Mouse (Mus musculus) cerebellum, postnatal 14 days (tissue): ENCODE measurements around the gene Alkbh7.

Source experiments
- DNase-seq, 2 experiments: peaks; one replicate each; pipeline ENCODE4 v3.0.0; 2021; ENCODE audit warnings: mixed read lengths in 2 of 2

Gene Alkbh7

DNA sequence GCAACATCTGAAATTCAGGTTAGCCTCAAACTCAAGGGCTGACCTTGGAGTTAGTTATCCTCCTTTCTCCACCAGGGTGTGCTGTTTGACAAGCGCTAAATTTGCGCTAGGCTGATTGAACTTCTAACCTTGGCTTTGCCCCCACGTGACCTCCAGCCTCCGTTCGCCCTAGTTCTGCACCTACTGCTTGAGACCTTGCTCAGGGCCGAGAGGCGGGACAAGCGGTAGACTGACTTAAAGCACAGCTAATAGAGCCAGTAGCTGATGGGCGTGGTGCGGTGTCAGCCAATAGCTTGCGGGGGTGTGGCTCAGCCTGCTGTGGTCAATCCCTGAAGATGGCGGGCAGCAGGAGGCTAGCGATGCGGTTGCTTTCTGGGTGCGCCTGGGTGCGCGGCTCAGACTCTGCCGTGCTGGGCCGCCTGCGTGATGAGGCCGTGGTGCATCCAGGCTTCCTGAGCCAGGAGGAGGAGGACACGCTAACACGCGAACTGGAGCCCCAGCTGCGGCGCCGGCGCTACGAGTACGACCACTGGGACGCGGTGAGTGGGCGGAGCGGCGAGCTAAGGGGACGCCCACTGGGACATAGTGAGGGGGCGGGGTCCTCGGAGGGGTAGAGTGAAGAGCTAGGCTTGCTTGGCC, at the start of gene Alkbh7:
Alkbh7 (plus strand) TSS at position 311 of the 639 bp plus-strand sequence.
- DNase-seq: peak; percentile 93

DNA sequence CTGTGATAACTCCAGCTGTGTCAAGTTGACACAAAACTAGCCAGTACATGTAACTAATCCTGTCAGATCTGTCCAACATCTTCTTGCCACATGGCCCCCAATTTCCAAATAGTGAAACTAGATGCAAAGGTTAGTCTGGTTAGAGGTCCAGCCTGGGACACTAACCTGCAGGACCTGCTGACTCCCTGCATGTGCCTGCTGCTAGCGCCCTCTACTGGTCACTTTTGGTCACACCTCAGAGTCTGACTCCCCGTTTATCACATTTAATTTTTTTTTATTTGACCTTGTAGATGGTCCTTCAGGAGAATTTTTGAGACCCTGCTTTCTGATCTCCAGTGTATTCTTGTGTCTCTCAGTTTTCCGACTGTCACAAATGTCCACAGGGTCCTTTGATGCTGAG, 46.2 kb upstream of the Alkbh7 start:
- DNase-seq: peak; percentile 60 to 69

DNA sequence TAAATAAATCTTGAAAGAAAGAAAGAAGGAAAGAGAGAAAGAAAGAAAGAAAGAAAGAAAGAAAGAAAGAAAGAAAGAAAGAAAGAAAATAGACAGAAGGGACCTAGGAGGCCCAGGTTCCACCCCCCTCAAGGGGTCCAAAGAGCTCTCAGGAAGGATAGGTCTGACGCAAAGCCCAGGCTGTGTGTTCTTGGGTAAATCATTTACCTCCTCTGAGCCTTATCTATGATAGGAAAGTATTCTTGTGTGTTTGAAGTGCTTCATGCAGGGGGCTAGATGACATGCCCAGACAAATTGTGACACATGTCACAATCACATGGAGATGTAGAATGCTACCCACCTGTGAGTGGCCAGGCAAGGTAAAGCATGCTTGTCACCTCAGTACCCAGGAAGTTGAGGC, 44.5 kb upstream of the Alkbh7 start:
- no peak for DNase-seq

DNA sequence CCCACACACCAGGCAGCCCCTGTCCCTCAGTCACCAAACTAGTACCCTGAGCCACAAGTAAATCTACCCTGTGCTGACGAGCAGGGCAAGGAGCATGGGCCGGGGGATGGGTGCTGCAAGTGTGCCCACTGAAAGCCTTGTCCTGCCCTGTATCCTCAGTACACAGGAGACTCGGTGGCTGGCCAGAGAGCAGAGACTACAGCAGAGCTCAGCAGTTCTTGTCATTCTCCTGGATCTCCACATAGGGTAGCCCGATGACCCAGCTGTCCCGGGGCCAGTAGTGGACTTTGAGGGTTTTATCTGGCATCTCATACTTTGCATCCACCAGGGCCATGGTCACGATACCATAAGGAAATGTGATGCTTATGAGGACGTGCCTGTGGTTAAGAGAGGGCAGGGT, 42.3 kb upstream of the Alkbh7 start:
- DNase-seq: no peak

DNA sequence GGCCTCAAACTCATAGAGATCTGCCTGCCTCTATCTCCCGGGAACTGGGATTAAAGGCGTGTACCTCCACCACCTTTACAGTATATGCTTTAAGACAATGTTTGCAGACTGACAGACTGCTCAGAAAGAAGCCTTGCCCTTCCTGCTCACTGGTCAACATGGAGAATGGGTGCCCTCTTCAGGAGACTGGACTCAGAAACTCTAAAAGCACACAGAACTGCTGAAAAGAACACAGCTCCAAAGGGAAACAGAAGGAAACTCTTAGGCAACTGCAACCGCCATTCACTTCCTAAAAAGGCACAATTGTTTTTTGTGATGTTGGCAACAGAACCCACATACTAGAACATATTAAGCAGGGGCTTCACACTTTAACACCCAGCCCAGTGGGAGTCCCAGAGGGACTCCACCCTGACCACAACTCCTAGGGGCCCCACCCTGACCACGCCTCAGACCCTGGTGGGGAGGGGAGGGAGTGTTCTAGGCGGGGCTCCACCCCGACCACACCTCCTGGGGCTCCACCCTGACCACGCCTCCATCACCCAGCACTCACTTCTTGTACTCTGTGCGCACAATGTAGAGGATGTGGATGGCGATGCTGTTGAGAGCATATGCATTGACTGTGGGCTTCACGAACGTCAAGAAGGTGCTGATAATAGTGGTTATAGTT, 39.2 kb upstream of the Alkbh7 start:
- no peak for DNase-seq

DNA sequence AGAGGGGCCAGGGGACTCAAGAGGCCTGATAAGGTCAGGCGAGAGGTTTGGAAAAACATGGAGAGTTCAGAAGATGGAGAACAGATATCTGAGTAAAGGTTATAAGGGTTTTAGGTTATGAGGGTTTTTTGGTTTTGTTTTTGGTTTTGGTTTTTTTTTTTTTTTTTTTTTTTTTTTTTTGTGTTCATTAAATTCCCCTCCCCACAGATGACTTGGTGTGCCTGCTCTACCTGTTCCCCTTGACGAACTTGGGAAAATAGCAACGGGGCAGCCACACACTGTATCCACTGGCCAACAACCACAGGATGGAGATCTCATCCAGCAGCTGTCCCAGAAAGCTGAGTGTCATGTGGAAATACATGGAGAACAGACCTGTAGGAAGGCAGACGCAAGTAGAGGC, 38.5 kb upstream of the Alkbh7 start:
- DNase-seq: no peak

DNA sequence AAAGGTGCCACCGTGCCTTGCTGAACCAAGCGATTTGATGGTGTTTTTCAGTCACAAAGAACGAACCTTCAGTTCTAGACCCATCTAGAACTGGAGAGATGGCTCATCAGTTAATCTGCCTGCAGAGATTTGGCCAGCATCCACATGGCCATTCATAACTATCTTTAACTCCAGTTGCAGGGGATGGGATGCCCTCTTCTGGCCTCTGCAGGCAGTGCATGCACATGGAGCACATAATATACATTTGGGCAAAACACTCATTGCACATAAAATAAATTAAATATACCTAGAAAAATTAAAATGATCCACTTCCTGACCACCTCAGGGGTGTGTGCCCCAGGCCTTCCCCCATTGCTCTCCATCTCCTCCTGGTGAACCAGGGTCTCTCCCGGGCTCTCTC, 35.3 kb upstream of the Alkbh7 start:
- DNase-seq: no peak

DNA sequence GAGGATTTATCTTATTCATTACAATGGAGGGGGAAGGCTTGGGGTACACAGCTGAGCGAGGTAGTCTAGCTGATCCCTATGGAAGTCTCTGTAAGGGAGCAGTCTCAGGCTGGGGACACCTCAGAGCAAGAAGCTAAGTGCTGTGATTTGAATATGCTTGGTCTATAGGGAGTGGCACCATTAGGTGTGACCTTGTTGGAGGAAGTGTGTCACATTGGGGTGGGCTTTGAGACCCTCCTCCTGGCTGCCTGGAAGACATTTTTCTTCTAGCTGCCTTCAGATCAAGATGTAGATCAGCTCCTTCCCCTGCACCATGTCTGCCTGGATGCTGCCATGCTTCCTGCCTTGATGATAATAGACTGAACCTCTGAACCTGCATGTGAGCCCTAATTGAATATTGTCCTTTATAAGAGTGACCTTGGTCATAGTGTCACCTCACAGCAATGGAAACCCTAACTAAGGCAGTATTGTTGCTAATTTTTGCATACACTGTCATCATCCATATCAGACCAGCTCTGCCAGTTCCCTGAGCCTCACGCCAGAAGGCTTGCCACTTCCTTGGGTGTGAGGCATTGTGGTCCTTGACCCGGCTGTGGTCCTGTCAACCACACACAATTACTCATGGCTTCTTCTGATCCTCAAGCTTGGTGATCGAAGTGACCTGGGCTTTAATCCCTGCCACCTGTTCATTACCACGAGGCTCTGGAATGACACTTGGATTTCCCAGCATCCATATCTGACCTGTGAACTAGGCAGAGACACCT, 34.3 kb upstream of the Alkbh7 start:
- DNase-seq: no peak

DNA sequence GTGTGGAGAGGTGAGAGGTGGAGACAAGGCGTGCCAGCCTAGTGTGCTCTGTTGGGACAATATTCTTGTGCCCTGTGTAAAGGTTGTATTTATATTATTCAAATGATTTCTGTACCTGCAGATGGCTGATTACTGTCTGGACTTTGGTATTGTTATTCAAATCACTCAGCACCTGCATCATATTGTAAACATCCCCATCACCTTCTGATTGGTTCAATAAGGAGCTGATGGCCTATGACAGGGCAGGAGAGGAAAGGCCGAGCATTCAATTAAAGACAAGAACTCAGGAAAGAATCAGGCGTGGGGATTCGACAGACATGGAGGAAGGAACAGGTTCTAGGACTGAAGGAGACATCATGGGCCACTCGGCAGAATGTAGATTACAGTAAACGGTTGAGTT, 33.5 kb upstream of the Alkbh7 start:
- DNase-seq: no peak

DNA sequence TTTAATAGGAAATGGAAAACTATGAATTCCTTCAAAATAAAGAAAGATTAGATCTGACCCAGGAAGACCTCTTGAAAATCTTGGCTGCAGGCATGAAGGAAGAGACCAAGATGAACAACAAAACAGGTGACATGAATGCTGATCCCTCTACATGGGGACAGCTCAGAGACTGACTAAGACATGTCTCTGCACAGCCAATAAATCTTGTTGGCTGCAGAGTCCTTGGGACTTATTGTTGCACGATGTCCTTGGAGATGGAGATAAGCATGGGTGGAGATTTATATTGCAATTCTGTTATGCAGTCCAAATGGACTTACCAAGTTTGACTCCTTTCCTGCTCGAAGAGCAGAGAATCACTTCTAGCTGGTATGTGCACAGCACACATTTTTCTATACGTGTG, 27.8 kb upstream of the Alkbh7 start:
- no peak for DNase-seq

DNA sequence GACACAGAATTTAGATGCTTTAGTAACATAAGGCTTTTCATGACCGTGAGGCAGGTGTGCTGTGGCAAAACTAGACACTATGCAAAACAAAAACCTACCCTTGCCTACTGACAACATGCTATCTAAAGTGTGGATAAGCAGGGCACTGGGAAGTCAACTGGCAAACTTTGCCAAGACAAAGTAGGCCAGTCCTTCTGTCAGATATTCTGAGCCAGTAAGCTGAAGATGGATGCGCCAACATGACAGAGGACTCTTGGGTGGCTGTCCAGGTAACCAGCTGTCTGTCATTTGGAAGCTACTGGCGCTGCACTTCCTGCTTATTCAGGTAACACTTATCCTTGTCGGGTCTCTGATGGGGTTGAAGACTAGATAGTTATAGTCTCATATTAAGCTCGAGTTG, 27.1 kb upstream of the Alkbh7 start:
- DNase-seq: peak; percentile 32 to 53

DNA sequence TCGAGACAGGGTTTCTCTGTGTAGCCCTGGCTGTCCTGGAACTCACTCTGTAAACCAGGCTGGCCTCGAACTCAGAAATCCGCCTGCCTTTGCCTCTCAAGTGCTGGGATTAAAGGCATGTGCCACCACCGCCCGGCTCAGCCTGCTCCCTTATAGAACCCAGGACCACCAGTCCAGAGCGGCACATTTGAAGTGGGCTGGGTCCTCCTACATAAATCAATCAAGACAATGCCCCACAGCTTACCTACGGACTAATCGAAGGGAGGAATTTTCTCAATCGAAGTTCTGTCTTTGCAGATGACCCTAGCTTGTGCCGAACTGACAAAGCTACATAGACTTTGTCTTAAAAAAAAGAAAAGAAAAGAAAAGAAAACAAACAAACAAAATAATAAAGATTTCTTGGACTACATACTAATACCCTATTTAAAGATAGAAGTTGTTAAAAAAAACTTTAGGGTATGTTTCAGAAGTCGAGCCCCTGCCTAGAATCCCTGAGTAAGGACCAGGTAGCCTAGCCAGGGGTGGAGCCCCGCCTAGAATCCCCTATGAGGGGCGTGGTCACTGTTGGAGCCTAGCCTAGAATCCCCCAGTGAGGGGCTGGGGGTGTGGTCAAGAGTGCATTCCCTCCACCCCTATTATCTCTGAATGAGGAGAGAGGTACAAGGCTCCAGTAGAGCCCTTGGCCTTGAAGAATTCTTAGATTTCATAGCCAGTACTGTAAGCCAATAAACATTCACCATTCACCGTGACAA, 23.0 kb upstream of the Alkbh7 start:
- DNase-seq: no peak

DNA sequence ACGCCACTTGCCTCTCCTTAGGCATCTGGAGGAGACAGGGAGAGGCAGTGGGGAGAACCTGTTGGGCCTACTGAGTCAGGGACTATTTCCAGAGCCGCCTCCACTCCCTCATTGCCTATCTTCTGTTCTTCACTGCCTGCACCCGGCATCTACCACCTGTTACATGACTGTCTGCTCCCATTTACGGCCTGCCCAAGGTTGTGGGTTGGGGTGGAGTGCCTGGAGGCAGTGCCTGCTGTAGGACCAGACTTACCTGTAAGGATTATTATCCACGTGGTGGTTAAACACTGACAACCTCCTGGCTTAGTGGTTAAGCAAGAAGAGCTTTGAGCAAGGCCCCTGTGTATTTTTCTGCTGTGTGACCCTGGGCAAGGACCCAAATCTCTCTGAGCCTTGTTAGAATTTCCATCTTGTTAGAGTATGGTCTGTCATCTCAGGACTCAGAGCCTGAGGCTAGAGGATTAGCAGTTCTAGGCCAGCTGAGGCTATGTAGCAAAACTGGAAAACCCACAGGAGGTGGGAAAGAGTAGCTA, 22.4 kb upstream of the Alkbh7 start:
- no peak for DNase-seq

DNA sequence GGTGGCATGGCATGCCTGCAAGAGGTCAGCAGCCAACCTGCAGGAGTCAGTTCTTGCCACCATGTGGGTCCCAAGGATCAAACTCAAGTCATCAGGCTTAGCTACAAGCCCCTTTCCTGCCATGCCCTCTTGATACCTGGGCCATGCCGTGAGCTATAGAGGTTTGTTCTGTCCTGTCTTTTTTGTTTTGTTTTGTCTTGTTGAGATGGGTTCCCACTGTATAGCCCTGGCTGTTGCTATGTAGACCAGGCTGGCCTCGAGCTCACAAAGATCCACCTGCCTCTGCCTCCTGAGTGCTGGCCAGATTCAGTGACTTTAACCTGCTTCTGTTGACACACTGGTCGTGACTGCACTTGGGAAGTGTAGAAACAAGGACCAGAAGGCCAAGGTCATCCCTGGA, 21.7 kb upstream of the Alkbh7 start:
- DNase-seq: no peak

DNA sequence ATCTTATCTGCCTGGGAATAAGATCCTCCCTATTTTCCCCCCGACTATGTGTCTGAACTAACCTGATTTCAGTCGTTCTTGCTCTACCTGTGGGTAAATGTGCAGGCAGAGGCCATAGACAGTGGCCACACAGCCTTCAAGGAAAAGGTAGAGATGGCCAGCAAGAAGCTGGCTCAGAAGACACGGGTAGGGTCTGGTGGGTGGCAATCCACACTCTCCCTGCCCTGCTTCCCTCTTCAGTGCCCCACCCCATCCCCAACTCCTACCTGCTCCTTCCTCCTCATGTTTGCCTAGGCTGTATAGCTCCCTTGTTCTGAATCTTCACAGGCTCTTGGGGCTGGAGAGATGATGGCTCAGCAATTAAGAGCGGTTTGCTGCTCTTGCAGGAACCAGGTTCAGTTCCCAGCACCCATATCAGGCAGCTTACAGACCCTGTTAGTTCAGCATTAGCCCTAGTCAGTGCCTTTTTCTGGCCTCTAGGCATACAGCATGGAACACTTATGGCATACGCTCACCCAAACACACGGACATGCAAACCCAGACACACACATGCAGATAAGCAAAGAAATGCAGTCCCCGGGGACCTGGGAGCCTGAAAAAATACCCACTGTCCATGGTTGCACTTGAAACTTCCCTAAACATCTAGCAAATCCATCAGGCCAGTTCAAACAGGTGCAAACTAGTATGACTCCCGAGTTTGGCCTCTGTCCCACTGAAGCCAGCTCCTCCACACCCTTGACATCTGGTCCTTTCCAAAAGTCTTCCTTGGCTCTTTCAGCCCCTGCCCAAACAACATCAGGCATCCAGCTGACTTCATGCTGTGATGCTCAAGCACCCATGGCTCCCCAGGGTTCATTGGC, 20.4 kb upstream of the Alkbh7 start:
- DNase-seq: no peak

DNA sequence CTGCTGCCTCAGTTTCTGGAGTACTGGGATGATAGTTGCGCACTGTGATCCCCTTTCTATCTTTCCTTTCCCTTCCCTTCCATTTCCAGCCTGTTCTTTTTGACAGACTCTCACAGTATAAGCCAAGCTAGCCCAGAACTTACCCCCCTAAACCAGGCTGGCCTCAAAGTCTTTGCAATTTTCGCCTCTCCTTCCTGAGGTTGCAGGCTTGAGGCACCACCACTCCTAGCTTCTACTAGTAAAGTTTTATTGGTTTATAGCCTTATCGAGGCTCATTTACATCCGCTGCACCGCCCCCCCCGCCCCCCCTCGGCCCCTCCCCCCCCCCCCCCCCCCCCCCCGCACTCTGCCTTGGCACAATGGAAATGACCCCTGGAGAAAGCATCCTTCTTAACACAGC, 17.6 kb upstream of the Alkbh7 start:
- no peak for DNase-seq

DNA sequence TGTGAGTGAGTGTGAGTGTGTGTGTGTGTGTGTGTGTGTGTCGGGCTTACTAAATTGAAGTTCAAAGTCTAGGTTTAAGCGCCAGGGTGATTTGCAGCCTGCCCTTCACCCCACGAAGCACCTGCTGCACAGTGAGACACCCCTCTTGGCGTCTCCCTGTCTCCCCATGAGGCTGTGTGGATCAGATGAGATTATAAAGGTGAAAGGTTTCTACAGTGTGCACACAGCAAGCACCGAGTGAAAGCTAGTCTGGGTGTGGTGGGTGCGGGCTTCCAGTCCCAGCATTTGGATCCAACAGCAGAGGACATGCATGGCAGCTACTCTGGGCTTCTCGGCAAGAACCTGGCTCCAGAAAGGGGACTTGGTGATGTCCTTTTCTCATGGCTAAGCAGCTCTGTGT, 16.1 kb upstream of the Alkbh7 start:
- no peak for DNase-seq

DNA sequence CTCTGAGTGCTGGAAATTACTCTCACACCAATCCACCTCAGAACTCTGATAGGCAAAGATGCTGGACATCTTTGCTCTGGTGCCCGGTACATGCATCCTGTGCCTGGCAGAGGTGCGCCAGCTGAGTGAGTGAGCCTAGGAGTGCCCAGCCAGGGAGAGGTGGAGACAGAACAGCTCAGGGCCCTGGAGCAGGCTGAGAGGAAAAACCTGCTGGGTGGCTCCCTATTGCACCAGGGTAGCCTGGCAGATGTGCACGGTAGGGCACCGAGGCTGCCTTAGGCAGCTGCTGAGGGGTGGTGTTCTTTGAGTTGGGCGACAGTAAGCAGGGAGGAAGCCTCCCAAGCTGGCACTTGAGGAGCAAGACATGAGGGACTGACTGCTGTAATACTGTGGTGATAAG, 15.1 kb upstream of the Alkbh7 start, which contains the start of gene Acer1:
Acer1 (minus strand) TSS at position 114 of the 400 bp plus-strand sequence.
- no peak for DNase-seq

DNA sequence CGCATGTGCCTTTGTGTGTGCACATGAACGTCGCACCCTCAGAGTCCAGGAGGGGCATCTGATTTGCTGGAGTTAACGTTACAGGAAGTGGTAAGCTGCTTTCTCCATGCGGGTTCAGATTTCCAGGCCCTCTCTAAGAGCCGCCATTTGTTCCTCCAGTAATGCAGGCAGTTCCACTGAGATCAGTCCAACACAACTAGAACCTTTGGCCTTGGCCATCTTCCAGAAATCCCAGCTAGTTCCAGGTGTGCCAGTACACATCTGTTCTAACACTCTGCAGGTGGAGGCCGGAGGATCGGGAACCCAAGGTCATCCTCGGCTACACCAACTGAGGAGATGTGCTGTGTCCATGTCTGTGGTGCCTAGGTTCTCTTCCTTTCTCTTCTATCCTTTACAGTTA, 12.3 kb upstream of the Alkbh7 start:
- no peak for DNase-seq

DNA sequence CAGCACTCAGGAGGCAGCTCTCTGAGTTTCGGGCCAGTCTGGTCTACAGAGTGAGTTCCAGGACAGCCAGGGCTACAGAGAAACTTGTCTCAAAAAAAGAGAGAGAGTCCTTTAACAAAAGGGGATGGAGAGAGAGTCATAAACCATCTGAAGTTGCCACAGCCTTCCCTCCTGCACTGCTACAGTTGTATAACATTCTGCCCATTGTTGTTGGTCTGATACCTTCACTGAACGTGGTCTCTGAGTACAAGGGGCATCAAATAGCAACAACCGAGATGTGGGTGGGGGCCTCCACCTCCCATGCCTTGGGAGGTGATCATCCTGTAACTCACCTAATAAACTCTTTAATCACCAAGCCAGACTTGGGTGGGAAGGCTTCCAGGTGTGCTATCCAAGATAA, 11.5 kb upstream of the Alkbh7 start:
- no peak for DNase-seq

DNA sequence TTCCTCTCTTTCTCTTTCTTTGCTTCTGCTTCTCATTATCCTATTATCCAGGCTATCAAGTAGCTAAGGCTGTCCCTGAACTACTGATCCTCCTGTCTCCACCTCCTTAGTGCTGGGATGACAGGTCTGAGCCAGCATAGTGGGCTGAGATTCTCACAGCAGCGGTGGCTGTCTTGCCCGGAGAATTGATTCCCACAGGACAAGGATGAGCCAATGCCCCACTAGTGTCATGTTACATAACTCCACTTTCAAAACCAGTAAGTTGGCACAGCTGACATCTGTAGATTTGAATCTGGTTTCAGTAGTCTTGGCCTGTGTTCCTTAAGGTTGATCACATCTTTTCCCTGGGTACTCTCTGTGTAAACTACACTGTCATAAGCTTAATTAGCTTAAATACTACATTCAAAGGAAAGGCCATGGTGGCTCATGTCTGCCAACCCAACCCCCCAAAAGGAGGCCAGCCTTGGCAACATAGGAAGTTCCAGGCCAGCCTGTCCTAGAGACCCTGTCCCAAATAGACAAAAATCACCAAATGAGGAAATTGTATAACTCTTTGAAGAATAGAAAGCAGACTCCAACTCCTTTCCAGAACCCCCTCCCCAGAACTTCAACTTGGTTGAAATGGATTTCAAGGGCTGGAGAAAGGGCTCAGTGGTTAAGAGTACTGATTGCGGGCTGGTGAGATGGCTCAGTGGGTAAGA, 10.9 kb upstream of the Alkbh7 start:
- no peak for DNase-seq
